Mouse (Mus musculus) spleen, postnatal 10 days (tissue): ENCODE data around the gene Tlk2.
"Not testable (repeated sequence)": the region's sequence is repeated elsewhere in the genome, so short reads cannot be mapped to it uniquely, and the experiment has no call there.

Experiments used
- DNase-seq, 2 experiments: peaks; one replicate each; pipeline ENCODE4 v3.0.0; 2021 to 2022; ENCODE audit warnings: low spot score in 2 of 2

Tlk2 gene

DNA sequence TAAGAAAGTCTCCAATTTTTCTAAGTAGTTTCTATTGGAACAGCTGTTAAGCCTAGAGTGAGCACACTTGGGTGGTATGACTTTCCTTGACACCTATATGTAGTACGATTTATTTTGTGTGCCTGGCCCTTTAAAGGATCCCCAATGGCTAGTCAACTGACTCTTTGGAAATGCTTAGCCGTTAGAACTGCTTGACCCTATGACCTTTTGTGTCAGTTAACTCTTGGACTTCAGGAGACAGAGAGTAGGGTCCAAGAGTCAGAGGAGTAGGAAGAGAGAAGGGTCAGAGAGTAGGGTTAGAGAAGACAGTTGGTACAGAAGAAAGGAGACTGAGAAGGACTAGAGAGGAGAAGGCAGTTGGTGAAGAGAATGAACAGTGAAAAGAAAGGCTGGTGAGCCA is at the start of gene Tlk2:
TSS of gene Tlk2 (plus strand) at position 292 of the 400 bp plus-strand sequence.
- DNase-seq, result no peak

DNA sequence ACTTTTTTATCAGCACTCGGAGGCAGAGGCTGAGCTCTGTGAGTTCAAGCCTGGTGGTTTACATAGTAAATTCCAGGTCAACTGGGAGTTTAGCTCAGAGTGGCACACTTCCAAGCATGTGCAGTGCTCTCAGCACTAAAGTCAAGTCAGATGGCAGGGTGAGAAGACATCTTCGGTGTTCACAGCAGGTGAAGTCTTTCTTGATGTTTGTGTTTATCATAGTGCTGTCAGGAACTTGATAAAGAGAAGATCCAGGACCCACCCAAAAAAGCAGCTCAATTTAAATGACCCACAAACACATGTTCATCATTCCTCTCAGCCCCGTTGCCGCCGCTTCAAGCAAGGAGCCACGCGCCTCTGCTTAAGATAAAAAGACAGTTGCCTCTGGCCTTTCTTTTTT is 42.9 kb upstream of the Tlk2 start:
- no peak for DNase-seq

DNA sequence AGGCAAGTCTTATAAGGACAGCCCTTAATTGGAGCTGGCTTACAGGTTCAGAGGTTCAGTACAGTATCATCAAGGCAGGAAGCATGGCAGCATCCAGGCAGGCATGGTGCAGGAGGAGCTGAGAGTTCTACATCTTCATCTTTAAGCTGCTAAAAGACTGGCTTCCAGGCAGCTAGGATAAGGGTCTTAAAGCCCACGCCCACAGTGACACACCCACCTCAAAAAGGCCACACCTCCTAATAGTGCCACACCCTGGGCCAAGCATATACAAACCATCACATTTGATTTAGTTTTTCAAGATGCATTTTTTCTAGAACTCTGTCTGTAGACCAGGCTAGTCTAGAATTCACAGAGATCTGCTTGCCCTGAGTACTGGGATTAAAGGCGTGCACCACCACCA is 41.4 kb upstream of the Tlk2 start:
- not testable (repeated sequence) for DNase-seq

DNA sequence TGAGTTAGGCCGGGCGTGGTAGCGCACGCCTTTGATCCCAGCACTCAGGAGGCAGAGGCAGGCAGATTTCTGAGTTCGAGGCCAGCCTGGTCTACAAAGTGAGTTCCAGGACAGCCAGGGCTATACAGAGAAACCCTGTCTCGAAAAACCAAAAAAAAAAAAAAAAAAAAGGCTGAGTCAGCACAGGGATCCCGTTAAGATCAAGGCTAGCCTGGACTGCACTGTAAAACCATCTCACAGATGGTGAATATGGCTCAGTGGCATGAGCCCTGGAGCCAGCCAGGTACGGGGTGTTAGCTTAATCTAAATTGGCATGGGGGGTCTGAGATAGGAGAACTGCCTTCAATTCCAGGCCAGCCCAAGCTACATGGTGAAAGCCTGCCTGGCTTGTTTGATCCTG is 38.1 kb upstream of the Tlk2 start:
- DNase-seq, result not testable (repeated sequence)

DNA sequence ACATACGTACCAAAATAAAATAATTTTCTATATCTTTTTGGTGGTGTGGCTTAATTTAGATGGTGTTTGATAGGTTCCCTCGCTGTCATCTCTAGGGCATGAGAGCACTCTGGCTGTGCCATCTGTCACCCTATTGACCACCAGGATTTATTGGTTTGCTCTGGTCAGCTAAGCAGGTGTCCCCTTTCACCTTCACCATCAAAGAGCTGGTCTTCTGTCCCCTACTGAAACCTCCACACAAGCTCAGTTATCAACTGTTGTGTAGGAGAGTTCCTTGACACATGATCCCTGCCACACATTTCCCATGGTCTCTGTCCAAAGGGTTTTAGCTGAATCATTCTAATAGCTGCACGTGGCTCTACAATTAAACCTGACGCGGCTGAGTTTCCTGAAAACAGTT is 37.5 kb upstream of the Tlk2 start:
- no peak for DNase-seq

DNA sequence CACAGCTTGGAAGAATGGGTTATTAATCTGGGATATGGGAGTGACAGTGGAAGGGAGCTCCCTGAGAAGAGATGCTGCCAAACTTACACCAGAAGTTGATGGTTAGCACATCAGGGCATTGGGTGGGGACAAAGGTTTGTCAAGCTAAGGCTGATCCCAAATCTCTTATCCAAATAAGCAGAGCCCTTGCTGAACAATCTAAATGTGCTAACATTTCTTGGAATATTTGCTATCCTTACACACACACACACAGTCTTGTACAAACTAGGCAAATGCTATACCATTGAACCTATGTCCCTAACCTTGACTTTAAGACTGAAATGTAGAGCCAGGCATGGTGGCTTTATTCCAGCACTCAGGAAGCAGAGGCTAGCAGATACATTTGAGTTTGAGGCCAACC is 35.0 kb upstream of the Tlk2 start:
- no peak for DNase-seq

DNA sequence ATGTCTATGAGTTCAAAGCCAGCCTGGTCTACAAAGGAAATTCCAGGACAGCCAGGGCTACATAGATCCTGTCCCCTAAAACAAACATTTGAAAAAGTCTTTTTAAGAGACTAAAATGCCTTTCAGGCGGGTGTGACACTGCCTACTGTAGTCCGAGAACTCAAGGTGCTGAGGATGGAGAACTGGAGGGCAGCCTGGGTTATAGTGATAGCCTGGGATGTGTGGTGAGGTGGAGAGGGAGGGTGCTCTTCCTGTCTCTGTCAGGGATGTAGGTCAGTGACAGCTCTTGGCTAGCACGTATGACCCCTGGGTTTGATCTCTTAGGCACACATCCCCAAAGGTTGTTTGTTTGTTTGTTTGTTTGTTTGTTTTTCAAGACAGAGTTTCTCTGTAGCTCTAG is 34.5 kb upstream of the Tlk2 start:
- DNase-seq, result no peak

DNA sequence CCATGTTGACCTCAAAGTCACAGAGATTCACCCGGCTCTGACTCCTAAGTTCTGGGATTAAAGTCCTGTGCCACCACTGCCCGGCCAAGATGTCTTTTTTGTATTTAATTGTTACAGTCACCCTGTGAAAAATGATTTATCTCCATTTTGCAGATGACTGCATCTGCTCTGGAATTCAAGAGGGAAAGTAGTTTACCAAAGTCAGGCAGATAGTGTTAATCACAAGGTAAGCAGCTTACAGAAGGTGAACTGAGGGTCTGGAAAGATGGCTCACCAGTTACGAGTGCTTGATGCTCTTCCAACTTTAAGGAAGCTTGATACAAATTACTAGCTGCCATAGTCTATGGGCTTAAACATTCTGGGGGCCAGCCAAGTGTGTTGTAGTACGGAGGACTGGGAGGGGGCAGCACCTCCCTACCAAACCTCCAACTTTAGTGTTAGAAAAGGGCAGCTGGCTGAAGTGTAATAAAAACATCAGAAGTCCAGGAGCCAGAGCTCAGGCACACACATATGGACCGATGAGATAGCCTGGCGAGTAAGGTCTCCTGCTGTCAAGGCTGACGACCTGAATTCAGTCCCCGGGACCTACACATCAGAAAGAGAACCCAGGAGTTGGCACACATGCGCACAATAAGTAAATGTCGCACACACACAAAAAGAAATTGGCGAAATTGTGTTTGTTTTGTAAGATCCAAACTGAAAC is 33.9 kb upstream of the Tlk2 start:
- DNase-seq, result no peak

DNA sequence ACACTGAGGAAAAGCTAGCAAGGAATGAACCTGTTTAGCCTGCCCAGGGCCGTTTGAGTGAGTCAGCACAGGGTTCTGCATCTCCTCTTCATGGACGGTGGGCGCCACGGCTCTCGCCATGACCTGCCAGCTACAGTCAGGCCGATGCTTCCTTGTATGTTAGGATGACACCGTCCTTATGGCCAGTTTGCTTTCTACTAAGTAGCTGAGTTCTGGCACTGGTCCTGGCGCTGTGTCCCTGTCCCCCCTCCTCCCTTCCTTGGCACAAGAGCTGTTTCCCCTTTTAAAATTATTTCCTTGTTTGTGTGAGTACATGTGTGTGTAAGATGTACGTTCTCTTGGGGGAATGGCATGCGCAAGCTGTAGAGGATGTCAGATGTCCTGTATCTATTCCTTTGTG is 33.4 kb upstream of the Tlk2 start:
- no peak for DNase-seq

DNA sequence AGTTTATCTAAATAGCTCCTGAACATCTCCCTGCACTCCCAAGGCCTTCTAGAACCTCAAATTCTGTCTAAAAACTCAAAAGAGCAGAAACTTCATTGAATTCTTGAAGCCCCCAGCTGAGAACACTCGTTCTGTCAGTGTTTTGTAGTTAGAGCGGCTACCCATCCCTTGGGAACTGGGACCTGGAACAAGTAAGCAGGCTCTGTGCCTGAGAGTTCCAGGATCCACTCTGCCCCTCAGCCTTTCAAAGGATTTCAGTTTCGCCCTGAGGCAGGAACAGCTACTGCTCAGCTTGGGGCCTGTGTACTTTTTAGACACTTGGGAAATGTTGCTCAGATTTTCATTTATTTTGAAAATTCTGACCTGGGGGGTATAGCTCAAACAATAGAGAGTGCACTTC is 32.0 kb upstream of the Tlk2 start, which contains the start of gene Gm10842:
TSS of gene Gm10842 (plus strand) at position 301 of the 400 bp plus-strand sequence.
- no peak for DNase-seq

DNA sequence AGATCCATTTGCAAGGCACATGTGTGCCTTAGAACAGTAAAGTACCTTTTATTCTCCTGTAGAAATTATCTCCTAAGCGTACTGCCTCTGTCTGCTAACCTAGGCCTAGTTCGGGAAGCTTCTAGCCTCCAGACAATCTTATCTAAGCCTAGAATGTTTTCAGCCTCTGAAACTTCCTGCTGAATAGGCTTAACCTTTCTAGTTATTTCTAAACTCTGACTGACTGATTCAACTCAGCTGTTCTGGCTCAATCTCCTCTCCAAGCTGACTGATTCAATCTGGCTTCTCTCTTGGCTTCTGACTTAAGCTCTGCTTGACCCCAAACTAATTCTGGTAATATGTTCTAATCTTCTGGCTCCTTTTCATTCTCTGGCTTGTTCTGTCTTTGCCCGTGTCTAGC is 29.3 kb upstream of the Tlk2 start:
- DNase-seq, result no peak

DNA sequence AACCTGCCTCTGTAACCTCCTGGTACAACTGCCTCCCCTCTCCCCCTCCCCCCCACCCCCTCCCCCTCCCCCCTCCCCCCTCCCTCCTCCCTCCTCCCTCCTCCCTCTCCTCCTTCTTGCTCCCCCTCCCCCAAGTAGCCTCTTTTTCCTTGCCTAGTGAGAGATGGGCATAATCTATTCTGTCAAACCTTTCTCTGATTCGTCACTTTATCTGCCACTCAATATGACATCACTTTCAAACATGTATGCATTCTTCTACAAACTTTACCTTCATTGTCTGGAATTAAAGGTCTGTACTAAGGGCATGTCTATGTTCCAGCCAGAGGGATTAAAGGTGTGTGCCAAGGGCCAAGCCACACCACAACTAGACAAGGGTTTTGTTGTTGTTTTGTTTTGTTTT is 28.8 kb upstream of the Tlk2 start:
- no peak for DNase-seq

DNA sequence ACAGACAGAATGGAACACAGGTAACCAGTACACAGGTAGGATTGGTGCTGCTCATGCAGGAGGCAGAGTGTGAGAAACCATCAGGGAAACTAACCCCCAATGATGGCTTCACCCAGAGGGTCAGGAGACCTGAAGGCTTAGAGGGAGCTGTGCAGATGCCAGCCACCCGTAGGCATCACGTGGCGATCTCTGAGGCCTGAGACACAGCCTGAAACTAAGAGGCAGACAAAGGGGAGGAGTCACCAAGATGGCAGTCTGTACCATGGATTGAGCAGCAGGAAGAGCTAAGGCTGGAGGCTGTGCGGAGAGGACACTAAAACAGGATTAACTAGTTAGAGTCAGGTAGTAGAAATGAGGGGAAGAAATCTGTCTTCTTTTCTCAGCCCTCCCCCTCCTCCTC is 27.9 kb upstream of the Tlk2 start:
- no peak for DNase-seq

DNA sequence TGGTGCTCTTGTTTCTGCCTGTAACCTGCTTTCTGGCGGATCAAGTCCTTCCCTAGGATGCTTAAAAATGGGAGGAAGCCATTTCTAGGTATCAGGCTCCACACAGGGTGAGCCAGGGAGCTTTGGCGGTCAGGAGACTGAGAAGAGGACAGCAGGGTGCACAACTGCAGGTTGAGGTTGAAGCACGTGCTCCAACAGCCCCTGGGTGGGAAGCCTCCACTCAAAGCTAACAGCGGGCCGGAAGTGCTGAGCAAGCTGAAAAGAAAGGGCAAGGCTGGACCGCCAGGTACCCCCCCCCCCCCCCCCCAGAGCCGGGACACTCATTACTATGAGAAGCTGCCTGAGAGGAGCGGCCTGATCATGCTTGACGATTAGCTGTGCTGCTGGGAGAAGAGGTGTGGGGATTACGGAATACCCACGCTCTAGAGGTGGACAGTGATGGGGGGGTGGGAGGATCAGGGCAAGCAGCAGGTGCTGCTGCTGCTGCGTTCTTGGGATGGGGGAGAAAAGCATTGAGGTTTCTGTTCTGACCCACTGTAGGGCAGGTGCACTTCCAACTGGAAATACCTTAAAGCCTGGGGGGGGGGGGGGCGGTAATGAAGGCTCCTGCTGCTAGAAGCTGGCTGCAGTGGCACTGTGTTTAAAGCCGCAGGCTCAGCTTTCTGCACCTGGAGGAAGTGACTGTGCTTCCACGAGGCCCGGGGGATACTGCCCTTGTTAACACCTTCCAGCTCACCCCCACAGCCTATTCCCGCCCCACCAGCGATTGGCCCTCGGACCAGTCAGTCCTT is 27.2 kb upstream of the Tlk2 start:
- DNase-seq, result peak in 1 of 2 experiments; percentile 38

DNA sequence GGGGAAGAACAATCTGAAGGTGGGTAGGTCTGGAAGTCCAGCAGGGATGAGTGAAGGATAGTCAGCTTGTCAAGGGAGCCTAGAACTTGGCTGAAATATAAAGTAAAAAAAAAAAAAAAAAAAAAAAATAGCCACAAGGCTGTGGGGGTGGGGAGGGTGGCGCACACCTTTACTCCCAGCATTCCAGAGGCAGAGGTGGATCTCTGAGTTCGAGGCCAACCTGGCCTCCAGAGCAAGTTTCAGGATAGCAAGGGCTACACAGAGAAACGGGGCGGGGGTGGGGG is 26.6 kb upstream of the Tlk2 start:
- DNase-seq, result no peak

DNA sequence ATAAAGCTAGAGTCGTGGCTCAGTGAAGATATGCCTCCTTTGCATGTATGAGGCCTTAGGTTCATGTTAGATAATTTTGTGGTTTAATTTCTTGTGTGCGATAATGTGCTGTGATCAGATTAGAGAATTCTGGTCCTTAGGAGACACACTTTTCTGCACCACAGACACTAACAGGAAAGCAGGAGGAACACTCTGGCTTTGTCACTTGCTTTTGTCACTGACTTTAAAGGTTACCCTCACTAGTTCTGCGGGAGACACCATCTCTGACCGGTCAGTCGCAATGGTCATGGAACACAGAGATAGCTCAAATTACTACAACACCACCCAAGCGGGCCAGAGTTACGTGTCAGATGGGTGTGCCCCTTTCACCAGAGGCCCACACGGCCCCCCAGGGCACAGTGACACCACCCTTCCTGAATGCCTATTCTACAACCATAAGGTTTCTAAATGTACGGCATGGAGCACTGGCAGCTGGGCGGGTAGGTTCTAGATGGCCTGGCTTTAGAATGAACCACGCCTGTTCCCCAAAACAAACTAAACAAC is 26.2 kb upstream of the Tlk2 start:
- peak in 1 of 2 experiments; percentile 38 for DNase-seq

DNA sequence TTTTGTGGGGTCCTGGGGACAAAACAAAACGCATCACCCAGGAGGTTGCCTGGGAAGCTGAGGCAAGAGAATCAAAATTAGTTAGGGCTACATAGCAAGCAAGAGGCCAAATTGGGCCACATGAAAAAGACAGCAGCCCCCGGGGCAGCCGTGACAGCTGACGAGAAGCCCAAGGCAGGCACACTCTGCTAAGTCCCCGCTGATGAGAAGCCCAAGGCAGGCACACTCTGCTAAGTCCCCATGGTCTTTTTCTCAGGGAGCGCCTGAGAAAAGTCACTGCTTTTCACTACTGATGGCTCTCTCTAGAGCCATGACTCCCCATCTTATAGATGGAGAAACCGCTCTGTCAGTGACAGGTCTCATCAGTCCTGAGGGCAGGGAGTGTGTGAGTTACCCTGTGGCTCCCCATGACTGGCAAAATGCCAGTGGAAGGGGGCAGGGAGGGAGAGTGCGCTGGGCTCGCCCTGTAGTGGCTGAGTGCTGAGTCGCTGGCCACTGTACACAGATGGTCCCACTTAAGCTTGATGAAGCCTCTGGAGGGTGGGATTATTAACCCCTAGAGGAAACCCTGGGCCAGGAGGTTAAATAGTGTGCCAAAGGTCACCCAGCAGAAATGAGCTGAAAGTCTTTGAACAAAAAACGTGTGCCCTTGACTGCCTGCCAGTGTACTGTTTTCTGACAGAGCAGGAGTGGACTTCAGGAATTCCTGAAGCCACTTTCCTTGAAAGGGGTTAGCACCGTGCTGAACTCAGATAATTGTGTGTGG is 25.4 kb upstream of the Tlk2 start:
- DNase-seq, result peak; percentile 64 to 74

DNA sequence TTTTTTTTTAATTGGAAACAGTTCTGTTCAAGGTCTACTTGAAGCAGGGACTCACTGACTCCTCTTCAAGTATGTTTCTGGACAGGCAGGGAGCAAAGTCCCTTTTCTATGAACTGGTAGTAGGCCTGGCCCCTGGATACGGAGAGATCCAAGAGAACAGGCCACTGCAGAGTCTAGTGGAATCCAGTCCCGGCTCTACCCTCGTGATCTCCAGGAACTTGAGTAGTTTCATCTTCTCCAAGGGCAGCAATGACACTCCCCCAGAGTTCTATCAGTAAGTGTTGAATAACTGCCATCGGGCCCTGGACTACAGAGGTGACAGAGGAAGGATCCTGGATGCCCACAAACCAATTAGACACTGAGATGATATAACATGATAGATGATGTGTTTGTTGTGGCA is 22.7 kb upstream of the Tlk2 start:
- no peak for DNase-seq

DNA sequence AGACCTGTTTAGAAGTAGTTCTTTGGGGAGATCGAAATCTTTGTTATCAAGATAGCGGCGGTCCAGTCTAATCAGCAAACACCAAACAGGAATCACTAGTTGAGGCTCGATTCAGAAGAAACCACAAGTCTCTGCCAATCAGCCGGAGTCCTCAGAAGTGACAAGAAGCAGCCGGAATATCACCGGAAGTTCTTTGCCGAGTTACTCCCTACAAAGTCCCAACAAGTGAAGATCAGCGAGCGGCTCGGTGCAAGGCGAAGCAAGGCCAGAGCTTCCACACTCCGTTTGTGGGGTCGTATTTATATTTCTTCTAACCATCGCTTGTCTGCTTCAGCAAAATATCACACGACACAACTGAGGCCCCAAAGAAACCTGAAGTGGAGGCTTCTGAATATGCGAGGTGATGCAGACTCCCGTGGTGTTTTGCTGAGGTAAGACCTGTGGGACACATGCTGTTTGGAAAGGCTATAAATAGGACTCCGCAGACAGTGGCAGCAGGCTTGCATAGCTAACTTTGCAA is 21.8 kb upstream of the Tlk2 start:
- DNase-seq, result no peak

DNA sequence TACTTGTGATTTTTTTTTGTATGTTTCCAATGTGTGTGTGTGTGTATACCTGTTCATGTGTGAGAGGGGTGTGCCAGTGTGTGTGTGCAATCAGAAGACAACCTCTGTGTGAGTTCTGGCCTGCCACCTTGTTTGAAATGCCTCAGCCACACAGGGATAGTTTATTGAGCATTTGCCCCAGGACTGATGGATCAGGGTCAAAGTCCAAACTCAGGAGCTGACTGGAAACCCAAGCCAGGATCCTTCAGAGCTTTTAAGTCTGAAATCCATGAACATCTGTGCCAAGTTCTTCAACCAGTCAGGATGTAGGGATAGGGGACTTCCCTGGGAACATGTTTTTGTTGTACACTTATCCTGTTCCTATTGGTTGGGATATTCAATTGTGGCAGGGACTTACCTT is 20.6 kb upstream of the Tlk2 start:
- DNase-seq, result no peak

DNA sequence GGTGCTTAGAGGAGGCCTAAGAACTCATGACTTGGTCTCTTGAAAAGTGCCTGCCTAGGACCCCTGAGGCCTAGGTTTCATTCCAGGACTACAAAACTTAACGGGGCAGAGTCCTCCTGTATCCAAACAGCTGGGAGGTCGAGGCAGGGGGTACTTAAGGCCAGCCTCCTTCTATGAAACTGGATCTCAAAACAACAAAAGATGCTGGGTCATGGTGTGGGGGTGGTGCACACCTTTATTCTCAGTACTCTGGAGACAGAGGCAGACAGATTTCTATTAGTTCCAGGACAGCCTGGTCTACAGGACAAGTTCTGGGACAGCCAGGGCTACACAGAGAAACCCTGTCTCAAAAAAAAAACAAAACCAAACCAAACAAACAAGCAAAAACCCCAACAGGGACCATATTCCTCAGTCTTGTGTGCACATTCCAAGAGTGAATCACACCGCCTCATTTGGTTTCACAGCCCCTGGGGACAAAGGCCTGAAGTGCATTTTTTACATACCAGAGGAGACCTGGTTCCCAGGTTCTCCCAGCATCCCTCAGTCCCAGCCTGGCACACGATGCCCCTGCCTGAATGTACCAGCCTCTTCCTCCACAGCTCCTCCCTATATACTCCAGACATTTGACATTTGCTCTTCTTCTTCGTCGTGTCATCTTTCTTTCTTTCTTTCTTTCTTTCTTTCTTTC is 18.8 kb upstream of the Tlk2 start:
- no peak for DNase-seq

DNA sequence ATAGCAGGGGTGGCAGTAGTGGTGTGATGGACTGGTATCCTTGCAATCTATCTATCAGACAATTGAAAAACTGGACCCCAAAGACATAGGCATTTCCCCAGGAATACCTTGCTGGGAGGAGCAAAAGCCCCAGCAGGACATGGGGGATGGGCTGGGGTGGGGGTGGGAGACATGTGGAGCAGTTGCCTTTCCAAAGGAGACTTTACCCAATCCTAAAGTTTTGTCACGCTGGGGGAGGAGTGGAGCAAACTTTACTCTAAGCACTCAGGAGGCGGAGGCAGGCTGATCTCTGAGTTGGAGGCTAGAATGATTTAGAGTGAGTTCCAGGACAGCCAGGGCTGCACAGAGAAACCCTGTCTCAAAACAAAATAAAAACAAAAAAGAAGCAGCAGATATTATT is 17.2 kb upstream of the Tlk2 start:
- DNase-seq, result no peak
